Mouse (Mus musculus) right cerebral cortex, postnatal 25 days (tissue): Measurements from ENCODE around the gene Wnt3a.

Source experiments
- DNase-seq: peaks from one replicate; pipeline ENCODE4 v3.0.0; 2022

The Wnt3a gene

DNA sequence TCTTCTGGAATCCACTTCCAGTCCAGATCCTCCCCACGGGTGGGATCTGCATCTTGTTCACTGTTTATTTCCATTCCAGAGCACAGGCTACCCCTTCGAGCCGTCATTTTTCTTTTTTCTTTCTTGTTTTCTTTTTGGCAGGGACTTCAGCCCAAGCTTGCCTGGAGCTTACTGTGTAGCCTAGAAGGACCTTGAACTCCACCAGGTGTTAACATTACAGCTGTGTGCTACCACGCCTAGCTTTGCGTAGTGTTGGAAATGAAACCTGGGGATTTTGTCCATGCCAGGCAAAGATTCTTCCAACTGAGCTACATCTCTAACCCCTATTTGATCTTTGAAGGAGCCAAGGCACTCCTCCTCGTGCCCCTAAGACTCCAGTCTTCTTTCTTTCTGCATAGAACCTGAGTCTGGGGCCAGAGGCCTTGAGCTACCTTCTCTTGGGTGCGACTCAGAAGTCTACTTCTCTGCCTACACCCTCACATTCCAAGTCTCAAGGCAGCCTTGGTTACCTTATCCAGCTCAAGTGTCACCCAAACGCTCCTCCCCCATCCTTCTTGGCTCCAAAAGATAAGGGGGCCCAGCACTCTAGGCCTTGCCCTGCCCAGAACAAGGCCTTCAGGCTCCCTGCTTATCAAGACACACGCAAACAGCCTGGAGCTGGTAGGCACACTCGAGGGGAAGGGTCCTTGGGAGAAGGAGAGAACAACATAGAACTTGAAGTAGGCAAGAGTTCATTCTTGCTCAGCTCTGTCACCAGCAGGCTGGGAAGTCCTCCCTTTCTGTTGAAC lies 29.7 kb downstream of the Wnt3a start:
- DNase-seq: no peak

- DNase-seq: no peak
Observed at GRCm38 (mm10) chr11:59259647-59260046, 30.9 kb downstream of the Wnt3a start.

DNA sequence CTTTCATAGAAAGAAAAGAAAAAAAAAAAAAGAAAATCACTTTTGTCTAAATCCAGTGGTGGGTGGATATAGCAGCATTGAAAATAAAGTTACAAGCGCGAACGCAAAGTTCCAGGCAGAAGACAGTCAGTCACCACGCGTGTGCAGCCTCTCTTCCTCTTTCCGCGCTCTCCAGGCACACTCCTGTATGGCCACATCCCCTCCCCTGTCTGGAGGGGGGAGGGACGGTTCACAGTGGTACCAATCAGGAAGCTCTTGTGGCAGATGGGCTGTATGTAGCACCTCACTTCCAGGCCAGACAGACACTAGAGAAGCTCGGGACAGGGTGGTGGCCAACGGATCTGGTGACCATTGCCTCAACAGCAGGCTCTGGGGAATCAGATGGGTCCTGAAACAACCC lies 42.5 kb downstream of the Wnt3a start:
- no peak for DNase-seq

DNA sequence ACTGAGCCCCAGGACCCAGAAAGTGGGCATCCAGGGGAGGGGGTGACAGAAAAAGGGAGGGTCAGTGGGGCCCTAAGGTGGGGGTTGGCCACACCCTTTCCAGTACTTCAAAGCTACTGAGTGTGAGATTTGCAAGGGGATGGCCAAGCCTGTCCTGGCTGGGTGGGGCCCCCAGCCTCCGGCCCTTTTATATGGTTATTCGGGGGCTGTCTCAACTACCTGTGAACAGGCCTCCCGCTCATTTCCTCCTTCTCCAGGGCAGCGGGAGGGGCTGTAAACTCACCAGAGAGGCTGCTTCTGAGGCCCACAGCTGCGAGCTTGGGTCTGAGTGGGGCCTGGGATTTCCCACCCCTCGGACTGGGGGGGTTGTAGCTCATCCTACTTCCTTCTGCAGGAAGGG lies 46.7 kb downstream of the Wnt3a start:
- no peak for DNase-seq

DNA sequence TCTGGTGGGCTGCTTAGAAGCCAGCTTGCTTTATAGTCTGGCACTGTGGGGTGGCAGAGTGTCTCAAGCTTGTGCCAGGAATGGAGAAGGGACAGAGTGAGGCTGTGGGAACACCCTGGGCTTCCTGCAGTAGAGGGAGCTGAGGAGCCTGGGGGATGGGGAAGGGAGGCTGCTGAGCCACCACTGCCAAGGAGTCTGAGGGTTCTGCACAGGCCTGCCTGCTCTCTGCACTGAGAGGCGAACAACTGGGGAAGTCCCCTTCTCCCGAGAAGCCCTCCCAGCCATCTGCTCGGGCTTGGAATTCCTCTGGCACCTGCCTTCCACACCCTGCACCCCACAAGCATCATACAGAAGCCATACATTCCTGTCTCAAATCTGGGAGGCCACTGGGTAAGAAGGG lies 48.7 kb downstream of the Wnt3a start:
- DNase-seq: no peak

- DNase-seq: no peak
Observed at GRCm38 (mm10) chr11:59239796-59240195, 50.8 kb downstream of the Wnt3a start.

DNA sequence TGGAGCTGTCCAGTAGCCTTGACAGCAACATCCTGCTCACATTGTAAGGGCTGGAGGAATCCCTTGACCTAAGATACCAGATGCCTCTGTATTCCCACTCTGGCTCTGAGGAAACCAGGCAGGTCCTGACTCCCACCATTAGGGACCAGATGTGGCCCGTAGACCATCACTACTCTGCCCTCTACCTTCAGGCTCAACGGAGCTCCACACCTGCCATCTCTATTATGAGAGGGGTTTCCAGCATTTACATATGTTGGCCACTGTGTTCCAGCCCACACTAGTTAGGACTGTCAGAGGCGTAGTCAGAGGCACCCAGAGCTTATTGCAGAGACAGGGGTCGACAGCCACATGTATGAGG lies 51.1 kb downstream of the Wnt3a start:
- DNase-seq: no peak

DNA sequence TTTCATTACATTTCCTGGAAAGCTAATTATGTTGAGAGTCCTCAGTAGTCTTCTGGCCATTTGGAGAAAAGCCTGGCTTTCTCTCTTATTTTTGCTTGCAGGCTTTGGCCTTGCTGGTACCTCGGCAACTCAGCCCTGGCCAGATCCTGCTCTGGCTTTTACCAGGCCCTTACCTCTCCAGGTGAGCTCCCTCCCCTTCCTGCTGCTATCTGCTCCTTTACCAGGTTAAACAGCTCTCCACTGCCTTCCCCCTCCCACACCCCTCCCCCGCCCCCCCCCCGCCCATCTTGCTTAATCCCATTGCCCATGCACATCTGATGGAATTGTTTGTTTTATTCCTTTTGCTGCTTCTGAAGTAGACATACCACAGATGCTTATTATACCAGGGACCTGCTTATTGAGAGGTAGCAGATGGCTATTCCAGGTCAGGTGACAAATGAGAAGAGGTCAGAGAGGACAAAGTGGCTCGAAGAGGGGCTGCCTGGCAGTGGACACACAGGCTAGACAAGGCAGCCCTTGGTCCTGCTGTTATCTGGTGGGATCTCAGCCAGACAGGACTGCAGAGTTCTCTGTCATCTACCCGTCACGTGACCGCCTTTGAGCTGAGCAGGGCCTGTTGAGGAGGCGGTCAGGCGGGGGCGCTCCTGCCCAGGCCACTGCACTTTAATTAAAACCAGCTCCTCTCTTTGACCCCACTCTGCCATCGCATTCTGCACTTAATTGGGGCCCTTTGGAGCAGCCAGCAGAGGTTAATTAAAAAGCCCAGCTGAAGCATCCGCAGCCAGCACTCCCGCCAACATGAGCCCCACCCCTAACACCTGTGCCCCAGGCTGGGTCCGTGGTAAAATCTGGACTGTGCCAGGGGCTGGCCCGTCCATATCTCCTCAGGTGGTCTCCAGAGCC lies 51.8 kb downstream of the Wnt3a start:
- DNase-seq: peak; percentile 42

GRCm38 (mm10) chr11:59232797-59233196 lies 57.8 kb downstream of the Wnt3a start:
- no peak for DNase-seq

DNA sequence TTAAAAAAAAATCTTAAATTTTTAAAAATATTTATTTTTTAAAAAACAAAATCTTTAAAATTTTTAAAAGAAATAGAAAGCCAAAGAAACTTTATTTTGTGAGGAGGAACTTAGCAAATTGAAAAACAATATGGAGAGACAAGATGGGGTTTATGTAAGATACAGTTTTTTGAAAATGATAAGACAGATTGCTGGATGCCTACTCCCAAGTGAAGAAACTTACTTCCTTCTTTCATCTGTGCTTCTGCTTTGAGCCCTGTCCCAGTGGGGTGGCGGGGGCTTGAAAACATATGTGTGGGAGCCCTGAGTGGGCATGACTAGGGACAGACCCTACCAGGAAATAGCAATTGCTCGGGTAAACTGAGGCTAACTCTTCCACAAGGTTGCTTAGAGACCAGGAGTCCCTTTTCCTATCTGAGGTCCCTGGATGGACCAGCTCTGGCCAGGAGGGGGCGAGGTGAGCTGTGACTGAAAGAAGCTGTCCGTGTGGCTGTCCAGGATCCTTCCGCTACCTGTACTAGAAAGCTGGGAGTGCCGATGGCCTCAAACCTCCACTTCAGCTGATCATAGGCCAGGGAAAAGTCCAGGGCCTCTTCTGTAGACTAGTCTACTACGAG lies 60.3 kb downstream of the Wnt3a start:
- no peak for DNase-seq

- peak; percentile 97 for DNase-seq
Observed at GRCm38 (mm10) chr11:59228122-59228953, 62.2 kb downstream of the Wnt3a start, which contains the start of gene Arf1. Gene Arf1 (minus strand): TSS chr11:59228270.

GRCm38 (mm10) chr11:59227604-59228121 lies 62.9 kb downstream of the Wnt3a start:
- no peak for DNase-seq

DNA sequence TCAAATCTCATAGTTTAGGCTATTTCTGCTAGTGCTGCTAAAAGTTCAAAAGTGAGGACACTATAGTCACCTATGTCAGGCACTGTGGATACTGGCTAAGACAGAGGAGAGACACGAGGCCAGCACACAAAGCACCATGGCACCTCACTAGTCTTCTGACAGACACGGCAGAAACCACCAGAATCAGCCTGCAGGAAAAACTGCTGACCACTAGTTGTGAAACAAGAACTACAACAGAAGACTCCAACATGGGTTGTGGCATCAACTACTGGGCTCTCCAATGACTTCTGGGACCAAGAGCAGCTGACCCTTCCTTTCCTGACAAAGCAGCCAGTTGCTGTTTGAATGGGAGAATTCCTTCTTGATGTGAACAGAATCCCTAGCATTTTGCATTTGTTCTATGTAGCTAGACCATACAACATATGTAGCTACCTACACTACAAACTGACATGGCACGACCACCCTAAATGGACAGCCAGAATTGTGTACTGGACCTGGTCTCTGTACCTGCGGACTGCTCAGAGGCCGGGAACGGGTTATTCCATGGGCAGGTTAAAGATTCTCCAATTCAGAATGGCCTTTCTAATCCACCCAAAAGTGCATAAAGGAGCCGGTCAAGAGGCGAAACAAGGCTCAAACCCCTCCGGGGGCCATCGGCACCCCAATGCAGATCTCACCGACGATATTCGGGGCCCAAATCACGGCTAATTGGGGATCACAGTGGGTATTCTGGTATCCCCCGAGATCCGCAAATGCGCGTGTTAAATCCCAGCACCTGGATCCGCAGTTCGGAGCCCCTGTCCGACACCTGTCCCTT lies 63.6 kb downstream of the Wnt3a start:
- no peak for DNase-seq

DNA sequence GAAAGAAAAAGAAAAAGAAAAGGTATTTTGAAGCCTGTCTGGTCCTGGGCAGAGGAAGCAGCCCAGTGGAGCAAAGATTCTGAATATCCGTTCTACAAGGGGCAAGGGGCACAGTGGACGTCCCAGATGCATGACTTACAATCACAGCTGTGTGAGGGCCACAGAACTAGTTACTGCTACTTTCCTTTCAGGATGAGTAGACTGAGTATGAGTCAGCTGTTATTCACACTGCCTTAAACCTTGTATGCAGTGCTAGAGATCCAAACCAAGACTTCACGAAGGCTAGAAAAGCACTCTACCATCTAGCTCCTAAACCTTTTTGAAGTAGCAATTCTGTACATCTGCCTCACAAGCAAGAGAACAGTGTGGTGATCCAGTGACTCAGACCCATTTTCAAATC lies 64.3 kb downstream of the Wnt3a start:
- DNase-seq: no peak

DNA sequence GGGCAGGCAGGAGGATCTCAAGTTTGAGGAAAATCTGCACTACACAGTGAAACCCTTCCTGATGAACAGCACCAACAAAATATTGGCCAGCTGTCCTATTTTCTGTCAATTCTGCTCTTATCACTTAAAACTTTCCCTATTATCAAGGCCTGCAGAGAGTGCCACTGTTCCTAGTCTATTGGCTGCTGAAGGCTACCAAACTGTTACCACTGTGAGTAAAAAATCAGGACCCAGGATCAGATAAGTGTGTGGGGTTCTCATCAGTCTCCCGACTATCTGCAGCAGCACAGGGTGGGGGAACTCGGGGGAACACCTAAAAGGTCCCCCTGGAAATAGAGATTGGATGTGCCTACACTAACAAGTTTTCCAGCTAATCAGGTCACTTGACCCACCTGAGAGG lies 65.4 kb downstream of the Wnt3a start:
- no peak for DNase-seq

GRCm38 (mm10) chr11:59224470-59224869 lies 66.1 kb downstream of the Wnt3a start:
- no peak for DNase-seq

DNA sequence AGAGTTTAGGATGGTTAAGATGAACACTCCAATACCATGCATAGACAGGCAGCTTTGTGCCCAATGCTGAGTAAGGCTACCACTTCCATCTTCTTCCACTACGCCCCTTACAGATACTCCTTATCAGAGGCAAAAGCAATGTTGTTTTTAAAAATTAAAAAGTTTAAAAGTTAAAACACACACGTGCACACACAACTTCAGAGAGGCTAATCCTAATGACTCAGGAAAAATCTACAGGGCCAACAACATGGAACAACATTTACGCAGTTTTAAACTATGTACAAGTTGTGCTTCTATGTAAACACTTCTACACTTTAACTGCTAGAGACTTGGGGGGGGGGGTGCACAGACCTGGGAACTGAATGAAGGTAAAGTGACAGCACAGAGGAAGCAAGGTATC lies 66.5 kb downstream of the Wnt3a start:
- no peak for DNase-seq

- DNase-seq: no peak
Observed at GRCm38 (mm10) chr11:59222306-59222705, 68.2 kb downstream of the Wnt3a start.

DNA sequence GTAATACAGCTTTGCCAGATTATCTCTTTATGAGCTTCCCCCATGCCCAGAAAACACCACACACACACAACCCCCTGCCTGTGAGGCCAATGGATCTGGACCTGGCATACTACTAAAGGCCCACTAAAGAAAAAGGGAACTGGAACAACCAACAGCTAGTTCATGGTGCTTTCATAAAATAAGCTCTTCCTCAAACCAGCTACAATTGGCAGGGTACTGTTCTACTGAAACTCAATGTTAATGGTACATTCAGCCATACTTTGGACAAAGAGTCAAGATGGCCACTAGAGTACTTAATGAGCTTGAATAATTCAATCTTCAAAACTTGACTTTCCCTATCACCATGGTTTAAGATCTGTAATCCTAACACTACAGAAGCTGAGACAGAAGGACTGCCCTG lies 68.9 kb downstream of the Wnt3a start:
- DNase-seq: no peak

GRCm38 (mm10) chr11:59219064-59219463 lies 71.5 kb downstream of the Wnt3a start:
- no peak for DNase-seq

GRCm38 (mm10) chr11:59218389-59218998 lies 72.1 kb downstream of the Wnt3a start:
- DNase-seq: no peak
